Mouse (Mus musculus) embryonic facial prominence, embryonic 13.5 days (tissue): Measurements from ENCODE around the gene Wdfy3. TPM values are rescaled to one million over a fixed set of nuclear protein-coding genes. Genes with fewer than 3 reads are reported as not detected.

Experiments
- ATAC-seq: fragments of 200-750 bp; cut with Nextera tagmentation; 2 replicates; pipeline ENCODE4 v1.8.0; 2017; ENCODE audit warnings: low read depth; ENCODE audit not compliant: insufficient number of reproducible peaks, insufficient read depth, low FRiP score, low TSS enrichment
- H3K27ac ChIP-seq: fragments of 300-500 bp; sonication (generic); 2 replicates; pipeline ENCODE4 v1.5.1; 2015; ENCODE audit warnings: moderate library complexity, mild to moderate bottlenecking, inconsistent platforms
- H3K27me3 ChIP-seq: fragments of 300-500 bp; sonication (generic); 2 replicates; pipeline ENCODE4 v1.6.1; 2015; ENCODE audit warnings: mild to moderate bottlenecking, inconsistent platforms
- H3K36me3 ChIP-seq: fragments of 300-500 bp; sonication (generic); 2 replicates; pipeline ENCODE4 v1.6.1; 2015; ENCODE audit warnings: mild to moderate bottlenecking, inconsistent platforms
- H3K4me1 ChIP-seq: fragments of 300-500 bp; sonication (generic); 2 replicates; pipeline ENCODE4 v1.6.1; 2015; ENCODE audit warnings: inconsistent platforms
- H3K4me2 ChIP-seq: fragments of 300-500 bp; sonication (generic); 2 replicates; pipeline ENCODE4 v1.6.1; 2015; ENCODE audit warnings: moderate library complexity, mild to moderate bottlenecking, inconsistent platforms
- H3K4me3 ChIP-seq: fragments of 300-500 bp; sonication (generic); 2 replicates; pipeline ENCODE4 v1.5.1; 2015; ENCODE audit warnings: mild to moderate bottlenecking, inconsistent platforms
- H3K9ac ChIP-seq: fragments of 300-500 bp; sonication (generic); 2 replicates; pipeline ENCODE4 v1.6.1; 2015; ENCODE audit warnings: mild to moderate bottlenecking, inconsistent platforms
- H3K9me3 ChIP-seq: fragments of 300-500 bp; sonication (generic); 2 replicates; pipeline ENCODE4 v1.6.1; 2016; ENCODE audit warnings: inconsistent platforms
- WGBS: fragments of 180-500 bp; shearing (Covaris S2); methylation state at CpG from one replicate; pipeline ENCODE4 v1.1.7; 2015; ENCODE audit warnings: mixed read lengths; 5-methylcytosine and 5-hydroxymethylcytosine counted together
- polyA plus RNA-seq: library from polyadenylated mRNA; unstranded; fragments of >200 nt; fragmentation: Nextera tagmentation; extraction: Ambion mirVana; gene quantifications from 2 replicates; pipeline ENCODE4 v1.2.1, GENCODE M21; 2015

Gene Wdfy3
- polyA plus RNA-seq, 1 experiment from 2014 or later = 19.1 TPM

DNA sequence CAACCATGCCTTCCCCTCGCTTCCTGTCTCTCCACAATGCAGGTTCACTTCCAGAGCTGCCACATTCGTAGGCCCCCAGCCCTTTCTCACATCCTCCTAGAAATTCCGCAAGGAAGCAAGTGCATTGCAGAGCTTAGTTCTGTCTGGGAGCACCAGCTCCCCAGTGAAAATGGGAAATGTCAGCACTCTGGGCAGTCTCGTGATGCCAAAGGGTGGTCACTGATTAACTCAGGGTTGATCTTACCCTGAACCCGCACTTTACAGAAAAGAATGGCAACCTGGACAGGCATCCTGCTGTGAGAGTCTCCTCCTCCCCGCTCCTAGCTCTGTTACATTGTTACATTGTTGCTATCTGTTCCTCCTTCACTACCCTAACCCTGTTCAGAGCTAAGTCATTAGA lies 16.8 kb downstream of the Wdfy3 start:
- H3K27ac ChIP-seq = no peak overlapping the region
- no peaks in the 10 kb centered on the region for H3K27me3 ChIP-seq
- ATAC-seq = no peak
- no peak overlapping the region for H3K4me2 ChIP-seq
- H3K9ac ChIP-seq = no peak overlapping the region
- 81% methylated on average over 6 of the region's 6 CpGs for WGBS
- H3K9me3 ChIP-seq = no peaks in the 10 kb centered on the region
- no peak overlapping the region for H3K4me3 ChIP-seq
- 0 out of 2 replicates have a peak, but pooled peaks cover 8% of the 10 kb centered on the region for H3K36me3 ChIP-seq
- peaks cover 25% of the 10 kb centered on the region for H3K4me1 ChIP-seq

DNA sequence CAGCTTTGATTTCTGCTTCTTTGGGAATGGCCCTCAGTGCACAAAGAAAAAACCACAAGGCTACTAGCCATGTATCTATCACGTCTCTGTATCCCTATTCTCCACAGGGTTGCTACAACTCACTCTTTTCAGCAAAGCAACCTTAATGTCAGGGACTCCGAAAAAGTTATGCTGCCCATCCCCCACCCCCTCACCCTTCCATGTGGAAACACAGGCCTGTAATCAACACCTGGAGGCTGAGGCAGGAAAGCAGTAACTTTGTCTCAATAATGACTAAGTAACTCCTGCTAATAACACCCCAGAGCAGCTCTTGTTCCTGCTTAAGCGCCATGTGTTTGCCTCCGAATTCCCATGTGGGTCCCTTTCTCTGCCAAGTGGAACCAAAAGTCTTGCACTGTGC lies 17.3 kb downstream of the Wdfy3 start:
- 86% methylated on average over 4 of the region's 4 CpGs for WGBS

DNA sequence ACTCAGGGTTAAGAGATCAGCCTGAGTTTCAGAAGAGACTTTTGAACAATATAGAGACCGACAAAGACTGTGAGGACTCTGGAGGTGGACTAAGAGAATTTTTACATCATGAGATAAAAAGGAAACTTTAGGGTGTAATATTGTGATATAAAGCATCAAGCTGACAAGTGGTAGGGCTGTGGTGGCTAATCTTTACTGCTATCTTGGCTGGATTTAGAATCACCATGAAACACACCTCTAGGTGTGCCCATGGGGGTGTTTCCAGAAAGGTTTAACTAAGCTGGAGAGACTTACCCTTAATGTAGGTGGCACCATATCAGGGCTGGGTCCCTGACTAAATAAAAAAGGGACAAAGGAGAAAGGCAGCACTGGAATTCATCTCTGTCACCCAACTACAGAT lies 19.0 kb downstream of the Wdfy3 start:
- H3K4me3 ChIP-seq = no peak overlapping the region
- peaks cover 25% of the 10 kb centered on the region for H3K4me1 ChIP-seq
- H3K4me2 ChIP-seq = no peak overlapping the region
- H3K9ac ChIP-seq = no peak overlapping the region
- ATAC-seq = no peak
- H3K27ac ChIP-seq = no peak overlapping the region
- 93% methylated on average over 1 of the region's 1 CpGs for WGBS
- H3K9me3 ChIP-seq = no peaks in the 10 kb centered on the region
- no peaks in the 10 kb centered on the region for H3K27me3 ChIP-seq
- 0 out of 2 replicates have a peak, but pooled peaks cover 8% of the 10 kb centered on the region for H3K36me3 ChIP-seq

More for the DNA sequence above, 17.3 kb downstream of the Wdfy3 start:
- Histone ChIP-seq H3K27me3 (no peaks in the 10 kb centered on the region), H3K27ac (no peak overlapping the region), H3K4me2 (no peak overlapping the region), H3K4me3 (no peak overlapping the region), H3K9me3 (no peaks in the 10 kb centered on the region), H3K4me1 (peaks cover 25% of the 10 kb centered on the region), H3K9ac (no peak overlapping the region), H3K36me3 (0 out of 2 replicates have a peak, but pooled peaks cover 8% of the 10 kb centered on the region)
- ATAC-seq = no peak

DNA sequence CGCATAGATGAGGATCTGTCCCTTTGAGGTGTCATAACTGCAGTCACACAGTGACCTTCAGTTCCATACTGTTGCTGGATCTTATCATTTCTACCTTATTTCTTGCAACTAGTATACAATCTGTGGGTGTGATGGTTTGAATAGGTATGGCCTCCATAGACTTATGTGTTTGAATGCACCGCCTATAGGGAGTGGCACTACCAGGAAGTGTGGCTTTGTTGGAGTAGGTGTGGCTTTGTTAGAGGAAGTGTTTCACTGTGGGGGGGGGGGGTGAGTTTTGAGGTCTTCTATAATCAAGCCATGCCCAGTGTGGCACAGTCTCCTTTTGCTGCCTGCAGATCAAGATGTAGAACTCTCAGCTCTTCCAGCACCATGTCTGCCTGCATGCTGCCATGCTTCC lies 21.3 kb downstream of the Wdfy3 start:
- H3K36me3 ChIP-seq = 0 out of 2 replicates have a peak, but pooled peaks cover 14% of the 10 kb centered on the region
- WGBS = 96% methylated on average over 2 of the region's 2 CpGs
- no peak overlapping the region for H3K4me2 ChIP-seq
- ATAC-seq = no peak
- no peak overlapping the region for H3K9ac ChIP-seq
- peaks cover 12% of the 10 kb centered on the region; the same call in 1 of the 2 replicates for H3K4me1 ChIP-seq
- H3K9me3 ChIP-seq = no peaks in the 10 kb centered on the region
- H3K4me3 ChIP-seq = no peak overlapping the region
- H3K27ac ChIP-seq = no peak overlapping the region
- no peaks in the 10 kb centered on the region for H3K27me3 ChIP-seq

DNA sequence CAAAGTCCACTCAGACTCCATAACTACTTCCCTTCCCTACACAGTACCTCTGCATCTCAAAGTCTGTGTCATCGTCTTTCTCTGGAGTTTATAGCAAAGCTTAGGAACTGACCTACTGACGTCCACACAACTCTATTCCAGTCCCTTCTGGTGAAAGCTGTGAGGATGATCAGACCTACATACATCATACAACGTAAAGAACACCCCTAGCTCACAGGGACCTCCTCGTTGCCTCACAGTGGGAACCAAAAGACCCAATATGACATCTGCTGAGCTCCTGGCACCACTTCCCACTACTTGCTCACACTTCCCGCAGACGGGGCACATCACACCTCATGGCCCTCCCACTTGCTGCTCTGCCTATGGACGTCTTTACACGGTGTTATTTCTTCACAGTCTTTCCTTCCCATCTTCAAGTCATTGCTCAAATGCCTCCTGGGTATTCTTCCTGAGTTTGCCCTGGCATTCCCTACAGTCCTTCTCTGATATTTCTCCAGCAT lies 23.1 kb downstream of the Wdfy3 start:
- H3K4me1 ChIP-seq = peaks cover 12% of the 10 kb centered on the region; the same call in 1 of the 2 replicates
- H3K27me3 ChIP-seq = no peaks in the 10 kb centered on the region
- WGBS = 88% methylated on average over 8 of the region's 8 CpGs
- ATAC-seq = no peak
- H3K27ac ChIP-seq = no peak overlapping the region
- no peak overlapping the region for H3K4me3 ChIP-seq
- H3K36me3 ChIP-seq = peaks cover 12% of the 10 kb centered on the region; the same call in 1 of the 2 replicates
- H3K9me3 ChIP-seq = no peaks in the 10 kb centered on the region
- no peak overlapping the region for H3K4me2 ChIP-seq
- H3K9ac ChIP-seq = no peak overlapping the region

DNA sequence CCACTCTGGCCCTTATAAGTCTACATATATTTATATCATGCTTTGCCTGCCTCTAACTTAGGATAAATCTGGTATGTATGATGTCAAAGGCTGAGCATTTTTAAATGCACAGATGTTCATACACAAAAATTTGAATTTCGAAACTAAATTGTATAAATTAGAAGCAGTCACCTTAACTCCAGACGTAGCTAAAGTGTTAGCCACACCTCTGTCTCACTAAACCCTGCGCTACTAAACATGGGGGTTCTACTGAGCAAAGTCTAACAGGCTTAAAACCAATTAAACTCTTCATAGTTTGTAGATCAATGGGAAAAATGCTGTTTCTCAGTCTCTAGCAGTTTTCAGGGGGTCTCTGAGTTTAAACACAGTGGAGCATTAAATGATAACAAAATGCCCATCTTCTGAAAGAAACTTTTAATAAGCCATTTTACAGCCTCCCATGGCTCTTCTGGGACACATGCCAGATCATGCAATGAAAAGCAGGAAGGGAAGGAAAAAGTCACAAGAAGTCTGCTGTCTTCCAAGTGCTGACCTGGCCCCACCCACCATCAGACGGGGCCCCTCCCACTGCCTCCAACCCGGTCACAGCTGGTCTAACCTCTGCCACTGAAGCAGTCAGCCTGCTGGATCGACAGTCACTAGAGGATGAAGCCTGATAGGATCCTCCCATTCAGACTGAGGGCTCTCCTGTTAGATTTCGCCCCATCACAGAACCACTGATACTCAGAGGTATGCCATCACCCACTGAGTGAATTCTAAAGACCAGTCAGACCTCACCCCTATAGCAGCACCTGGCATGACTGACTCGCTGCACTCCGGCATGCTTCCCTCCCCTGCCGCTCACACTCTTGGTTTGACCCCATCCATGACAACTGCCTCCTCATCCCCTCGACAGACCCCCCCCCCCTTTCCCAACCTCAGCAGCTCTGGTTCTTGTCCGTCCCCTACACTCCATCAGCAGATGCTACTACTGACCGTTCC lies 23.8 kb downstream of the Wdfy3 start:
- H3K27me3 ChIP-seq = no peaks in the 10 kb centered on the region

DNA sequence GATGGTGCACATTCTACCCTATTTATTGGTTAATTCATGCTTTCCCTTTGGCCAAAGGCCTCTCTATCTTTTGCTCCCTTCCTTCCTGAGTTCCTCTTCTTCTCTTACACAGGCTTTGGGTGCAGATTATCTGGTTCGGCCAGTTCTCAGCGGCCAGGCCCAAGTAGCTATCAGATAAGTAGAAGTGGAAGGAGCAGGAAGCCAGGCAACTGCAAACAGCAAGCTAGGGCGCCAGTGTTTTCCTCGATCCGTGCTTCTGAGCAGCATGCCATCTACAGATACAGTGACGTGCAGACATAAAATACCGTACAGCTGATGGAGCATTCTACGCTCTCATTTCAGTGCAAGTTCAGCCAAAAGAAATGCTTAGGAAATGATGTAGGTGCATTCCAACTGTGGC lies 24.5 kb downstream of the Wdfy3 start:
- H3K4me1 ChIP-seq = peaks cover 12% of the 10 kb centered on the region; the same call in 1 of the 2 replicates
- no peaks in the 10 kb centered on the region for H3K27me3 ChIP-seq
- no peaks in the 10 kb centered on the region for H3K9me3 ChIP-seq
- H3K27ac ChIP-seq = no peak overlapping the region
- no peak overlapping the region for H3K9ac ChIP-seq
- no peak for ATAC-seq
- no peak overlapping the region for H3K4me3 ChIP-seq
- no peak overlapping the region for H3K4me2 ChIP-seq
- 86% methylated on average over 8 of the region's 8 CpGs for WGBS
- peaks cover 27% of the 10 kb centered on the region for H3K36me3 ChIP-seq

More for the DNA sequence above, 23.8 kb downstream of the Wdfy3 start:
- H3K27ac ChIP-seq = no peak overlapping the region; the same call in 1 of the 2 replicates
- H3K9ac ChIP-seq = no peak overlapping the region
- peaks cover 12% of the 10 kb centered on the region; the same call in 1 of the 2 replicates for H3K4me1 ChIP-seq
- ATAC-seq = peak; percentile 20; the same call in 1 of the 2 replicates
- no peak overlapping the region for H3K4me2 ChIP-seq
- WGBS = 77% methylated on average over 13 of the region's 13 CpGs
- H3K4me3 ChIP-seq = no peak overlapping the region
- H3K9me3 ChIP-seq = no peaks in the 10 kb centered on the region
- H3K36me3 ChIP-seq = peaks cover 20% of the 10 kb centered on the region

DNA sequence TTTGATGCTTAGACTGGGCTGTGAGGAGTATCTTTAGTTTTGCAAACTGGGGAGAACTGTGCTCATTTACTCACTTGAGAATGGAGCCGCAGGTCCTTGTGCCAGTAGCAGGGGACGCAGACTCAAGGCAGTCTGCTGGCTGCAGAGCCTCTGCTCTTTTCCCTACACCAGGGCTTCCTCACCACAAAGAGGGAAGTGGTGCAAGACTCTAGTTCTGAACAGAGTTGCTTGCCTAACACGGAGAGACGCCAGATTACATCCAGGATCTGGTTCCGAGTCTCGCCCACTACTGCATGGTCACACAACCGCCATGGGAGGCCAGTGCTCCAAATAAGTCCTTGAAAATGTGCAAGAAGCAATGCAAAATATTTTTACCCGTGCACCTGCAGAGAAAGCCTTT lies 36.4 kb downstream of the Wdfy3 start:
- H3K4me3 ChIP-seq = no peak overlapping the region
- H3K9me3 ChIP-seq = no peaks in the 10 kb centered on the region
- peaks cover 96% of the 10 kb centered on the region for H3K36me3 ChIP-seq
- no peaks in the 10 kb centered on the region for H3K4me1 ChIP-seq
- ATAC-seq = no peak
- WGBS = 95% methylated on average over 8 of the region's 8 CpGs
- H3K4me2 ChIP-seq = no peak overlapping the region
- no peaks in the 10 kb centered on the region for H3K27me3 ChIP-seq
- H3K27ac ChIP-seq = no peak overlapping the region
- no peak overlapping the region for H3K9ac ChIP-seq

DNA sequence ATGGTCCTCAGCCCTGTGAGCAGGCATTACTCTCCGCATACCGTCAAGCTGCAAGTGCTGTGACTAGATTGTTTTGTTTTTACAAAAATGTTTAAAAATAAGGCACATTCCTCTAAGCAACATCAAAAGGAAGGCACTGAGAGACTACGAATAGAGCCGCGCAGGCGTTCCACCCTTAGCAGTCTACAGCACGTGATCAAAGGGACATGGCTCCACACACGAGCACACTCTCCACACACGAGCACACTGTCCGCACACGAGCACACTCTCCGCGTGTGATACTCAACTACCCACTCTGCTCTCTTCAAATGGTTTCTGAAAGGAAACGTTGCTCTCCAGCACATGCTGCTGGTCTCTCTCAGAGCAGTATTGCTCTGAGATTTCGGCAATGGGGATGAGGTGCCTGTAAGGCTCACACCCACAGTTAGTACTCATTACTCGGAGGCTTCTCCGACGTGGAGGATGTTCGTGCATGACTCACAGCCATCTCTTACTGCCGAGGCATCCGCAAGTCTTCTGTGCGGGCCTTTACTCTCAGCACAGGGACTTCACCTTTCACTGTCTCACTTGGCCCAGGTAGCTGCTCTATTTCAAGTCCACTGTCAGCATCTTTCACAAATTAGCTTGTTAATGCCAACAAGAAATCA lies 37.0 kb downstream of the Wdfy3 start:
- no peak for ATAC-seq
- H3K27ac ChIP-seq = no peak overlapping the region
- 85% methylated on average over 22 of the region's 22 CpGs for WGBS

DNA sequence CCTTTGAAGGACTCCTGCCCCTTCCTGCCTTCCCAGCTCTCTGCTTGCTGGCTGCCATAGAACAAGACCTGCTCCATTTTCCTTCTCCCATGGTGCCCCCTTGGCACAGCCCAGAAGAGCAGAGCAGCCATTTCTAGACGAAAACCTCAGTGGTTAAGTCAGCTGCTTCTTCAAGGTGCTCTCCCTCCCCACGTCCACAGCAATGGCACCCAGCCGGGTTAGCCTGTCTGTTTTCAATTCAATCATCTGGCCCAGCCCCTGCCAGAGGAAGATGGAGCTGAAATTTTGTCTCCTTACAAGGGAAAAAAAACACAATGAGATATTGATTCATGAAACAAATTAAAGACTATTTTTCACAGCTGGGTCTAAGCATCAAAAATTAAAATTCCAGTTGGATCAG lies 37.5 kb downstream of the Wdfy3 start:
- WGBS = 63% methylated on average over 3 of the region's 3 CpGs
- ATAC-seq = no peak
- Histone ChIP-seq H3K9ac (no peak overlapping the region), H3K4me3 (no peak overlapping the region), H3K4me1 (no peaks in the 10 kb centered on the region), H3K4me2 (no peak overlapping the region), H3K27ac (no peak overlapping the region), H3K9me3 (no peaks in the 10 kb centered on the region), H3K36me3 (peaks cover 94% of the 10 kb centered on the region), H3K27me3 (no peaks in the 10 kb centered on the region)

More for the DNA sequence above, 37.0 kb downstream of the Wdfy3 start:
- Histone ChIP-seq H3K27me3 (no peaks in the 10 kb centered on the region), H3K9me3 (no peaks in the 10 kb centered on the region), H3K4me1 (no peaks in the 10 kb centered on the region), H3K9ac (no peak overlapping the region), H3K36me3 (peaks cover 94% of the 10 kb centered on the region), H3K4me3 (no peak overlapping the region), H3K4me2 (no peak overlapping the region)

DNA sequence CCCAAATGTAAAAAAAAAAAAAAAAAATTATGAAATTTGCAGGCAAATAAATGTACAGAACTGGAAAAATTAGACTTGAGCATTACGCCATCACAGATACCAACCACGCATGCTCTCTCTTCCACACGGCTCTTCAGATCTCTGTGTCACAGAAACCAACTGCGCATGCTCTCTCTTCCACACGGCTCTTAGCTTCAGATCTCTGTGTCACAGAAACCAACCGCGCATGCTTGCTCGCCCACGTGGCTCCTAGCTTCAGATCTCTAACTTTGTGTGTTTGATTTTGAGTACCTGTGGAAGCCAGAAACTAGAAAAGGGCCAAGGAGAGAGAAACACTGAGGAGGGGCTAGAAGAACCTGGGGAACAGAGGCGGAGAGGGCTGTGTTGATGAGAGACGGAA lies 46.3 kb downstream of the Wdfy3 start:
- H3K9me3 ChIP-seq = no peaks in the 10 kb centered on the region
- no peak overlapping the region for H3K9ac ChIP-seq
- H3K4me3 ChIP-seq = no peak overlapping the region
- H3K4me1 ChIP-seq = no peaks in the 10 kb centered on the region
- H3K36me3 ChIP-seq = peaks cover 71% of the 10 kb centered on the region
- no peak overlapping the region for H3K4me2 ChIP-seq
- H3K27me3 ChIP-seq = no peaks in the 10 kb centered on the region
- no peak for ATAC-seq
- WGBS = 95% methylated on average over 11 of the region's 11 CpGs
- no peak overlapping the region for H3K27ac ChIP-seq
